Mouse (Mus musculus): ENCODE measurements at regions not wholly inside any gene's neighbourhood (a gene's known extent, or its start where the extent isn't known, plus 50 kb on each side); places are given as distances from the start of the nearest gene placed in this dataset.

GRCm38 (mm10) chr10:39241922-39242321 lies 78.3 kb upstream of the Ccn6 start:
- TF ChIP-seq CTCF (IDR thresholded peaks at IDR 0.05; ENCODE audit: low read depth, low read length) (no peak), GATA1 (IDR thresholded peaks at IDR 0.05; ENCODE audit: borderline replicate concordance, low read length) (no peak), TAL1 (conservative IDR thresholded peaks at IDR 0.05; ENCODE audit: low read depth, low read length) (no peak)
